Mouse (Mus musculus): ENCODE measurements around the gene Rad51c. TPM values are rescaled to one million over a fixed set of nuclear protein-coding genes. Genes with fewer than 3 reads are reported as not detected.
A peak's percentile ranks its signal among the peaks of the same experiment; 100 is the strongest.

The Rad51c gene
- polyA plus RNA-seq, 1 experiment from 2014 or later = 5.0 TPM

DNA sequence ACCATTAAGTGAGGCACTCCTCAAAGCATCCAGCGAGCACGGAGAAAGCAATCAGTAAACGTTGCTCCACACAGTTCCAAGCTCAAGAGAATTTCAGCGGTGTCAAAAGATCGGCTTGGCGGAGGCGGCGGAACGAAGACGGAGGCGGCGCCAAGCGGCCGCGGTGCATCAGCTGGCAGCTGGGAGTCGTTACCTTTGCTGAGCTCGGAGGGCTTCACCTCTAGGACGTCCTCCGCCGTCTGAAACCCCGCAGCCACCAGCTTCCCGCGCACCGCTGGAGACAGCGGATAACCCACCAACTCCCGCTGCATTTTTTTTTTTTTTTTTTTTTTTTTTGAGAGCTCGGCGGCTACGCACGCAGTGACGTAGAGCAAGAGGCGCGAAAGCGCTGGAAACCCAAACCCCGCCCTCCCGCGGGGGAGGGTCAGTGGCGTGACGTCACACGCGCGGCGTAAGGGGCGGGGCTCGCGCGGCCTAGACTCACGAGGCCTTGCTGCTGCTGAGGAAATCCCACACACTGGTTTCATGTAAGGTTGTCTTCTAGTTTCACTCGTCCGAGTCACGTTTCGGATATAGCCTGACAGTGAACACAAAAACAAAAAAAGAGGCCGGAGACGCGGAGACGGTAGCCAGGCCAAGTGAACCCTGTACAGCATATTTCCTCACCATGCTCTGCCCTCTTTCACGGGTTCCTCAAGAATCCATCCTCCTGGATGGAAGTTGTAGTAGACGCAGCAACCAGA is 472 bp downstream of the Rad51c start:
- H3K36me3 ChIP-seq = no peaks in the 10 kb centered on the region

DNA sequence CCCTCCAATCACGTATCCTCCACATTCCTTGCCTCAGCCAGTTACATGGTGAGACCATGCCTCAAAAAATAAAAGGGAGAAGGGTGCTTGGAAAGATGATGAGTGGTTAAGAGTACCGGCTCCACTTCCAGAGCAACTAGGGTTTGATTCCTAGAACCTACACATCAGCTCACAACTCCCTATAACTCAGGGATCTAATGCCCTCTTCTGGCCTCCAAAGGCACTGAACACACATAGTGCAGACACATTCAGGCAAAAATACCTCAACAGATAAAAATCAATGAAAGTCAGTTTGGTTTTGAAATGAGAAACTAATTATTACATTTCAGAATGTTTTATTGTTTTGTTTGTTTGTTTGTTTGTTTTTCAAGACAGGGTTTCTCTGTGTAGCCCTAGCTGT is 6.4 kb downstream of the Rad51c start:
- 80% methylated on average over 2 of the region's 2 CpGs for WGBS (ENCODE audit: insufficient replicate concordance)
- no peaks in the 10 kb centered on the region for H3K36me3 ChIP-seq
- H3K9ac ChIP-seq = no peak overlapping the region
- no peak overlapping the region for H3K4me2 ChIP-seq
- no peaks in the 10 kb centered on the region for H3K9me3 ChIP-seq (replicated peaks)
- H3K4me3 ChIP-seq = no peak overlapping the region
- no peak for ATAC-seq
- no peaks in the 10 kb centered on the region for H3K27me3 ChIP-seq (replicated peaks)
- no peak overlapping the region for H3K27ac ChIP-seq
- H3K4me1 ChIP-seq = peaks cover 4% of the 10 kb centered on the region

More for the DNA sequence above, 472 bp downstream of the Rad51c start:
- H3K27me3 ChIP-seq (replicated peaks) = no peaks in the 10 kb centered on the region
- H3K4me3 ChIP-seq = peak overlapping the region; percentile 66
- peaks cover 15% of the 10 kb centered on the region for H3K4me1 ChIP-seq
- WGBS (ENCODE audit: insufficient replicate concordance) = 3% methylated on average over 57 of the region's 58 CpGs
- no peaks in the 10 kb centered on the region for H3K9me3 ChIP-seq (replicated peaks)
- peak overlapping the region; percentile 89 for H3K4me2 ChIP-seq
- H3K9ac ChIP-seq = peak overlapping the region; percentile 73
- H3K27ac ChIP-seq = peak overlapping the region; percentile 90
- ATAC-seq = peak; percentile 91

DNA sequence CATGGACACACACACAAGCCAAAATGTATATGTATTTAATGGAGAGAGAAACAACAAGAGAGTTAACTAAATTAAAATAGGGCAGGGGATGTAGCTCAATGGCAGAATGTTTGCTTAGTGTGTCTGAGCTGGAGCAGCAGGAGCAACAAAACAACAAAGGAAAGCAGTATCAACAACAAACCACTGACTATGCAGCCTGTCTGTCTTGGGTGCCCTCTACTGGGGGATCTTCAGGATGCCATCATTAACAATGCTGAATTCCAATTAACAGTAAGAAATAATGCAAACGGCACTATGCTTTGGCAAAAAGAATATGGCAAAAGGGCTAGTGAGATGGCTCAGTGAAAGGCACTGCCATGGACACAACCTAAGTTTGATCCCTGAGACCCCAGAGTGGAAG is 10.9 kb downstream of the Rad51c start:
- Histone ChIP-seq H3K36me3 (0 out of 2 replicates have a peak, but pooled peaks cover 2% of the 10 kb centered on the region), H3K4me3 (no peak overlapping the region), H3K27me3 (replicated peaks) (no peaks in the 10 kb centered on the region), H3K4me1 (no peaks in the 10 kb centered on the region), H3K4me2 (no peak overlapping the region), H3K9me3 (replicated peaks) (no peaks in the 10 kb centered on the region), H3K9ac (no peak overlapping the region), H3K27ac (peak overlapping the region; percentile 40; the same call in 1 of the 2 replicates)
- 59% methylated on average over 1 of the region's 1 CpGs for WGBS (ENCODE audit: insufficient replicate concordance)
- ATAC-seq = no peak

DNA sequence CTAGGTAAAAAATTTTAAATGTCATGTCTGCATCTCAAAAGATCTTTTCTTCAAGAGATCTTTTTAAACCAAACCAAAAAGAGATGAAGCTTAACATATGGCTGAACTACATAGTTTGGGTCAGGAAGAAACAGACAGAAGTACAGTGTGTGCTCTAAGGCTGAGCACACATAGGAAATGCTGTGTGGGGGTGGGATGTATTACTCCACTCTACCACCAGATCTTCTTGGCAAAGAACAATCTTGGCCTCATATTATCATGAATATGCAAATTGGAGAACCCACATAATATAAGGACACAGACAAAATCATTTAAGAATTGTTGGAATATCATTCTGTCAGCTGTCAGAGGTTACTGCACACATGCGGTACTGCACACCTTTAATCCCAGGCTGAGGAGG is 19.1 kb downstream of the Rad51c start:
- Histone ChIP-seq H3K27me3 (replicated peaks) (no peaks in the 10 kb centered on the region), H3K27ac (no peak overlapping the region), H3K4me2 (no peak overlapping the region), H3K9ac (no peak overlapping the region), H3K36me3 (no peaks in the 10 kb centered on the region), H3K4me1 (no peaks in the 10 kb centered on the region), H3K9me3 (replicated peaks) (no peaks in the 10 kb centered on the region), H3K4me3 (no peak overlapping the region)
- no peak for ATAC-seq
- 95% methylated on average over 1 of the region's 1 CpGs for WGBS (ENCODE audit: insufficient replicate concordance)

DNA sequence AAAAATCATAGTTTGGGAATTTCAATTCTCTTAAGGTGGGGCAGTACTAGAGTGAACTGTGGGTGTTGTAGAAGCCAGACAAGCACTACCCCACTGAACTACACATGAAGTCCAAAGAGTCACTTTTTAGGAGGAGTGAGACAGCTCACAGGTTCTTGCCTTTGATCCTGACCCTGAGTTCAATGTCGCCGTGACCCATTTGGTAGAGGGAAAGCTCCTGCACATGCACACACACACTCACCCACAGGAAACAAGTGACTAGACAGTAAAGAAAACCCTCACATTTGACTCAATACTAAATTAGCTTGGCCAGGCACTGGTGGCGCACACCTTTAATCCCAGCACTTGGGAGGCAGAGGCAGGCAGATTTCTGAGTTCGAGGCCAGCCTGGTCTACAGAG is 20.2 kb downstream of the Rad51c start:
- Histone ChIP-seq H3K9ac (no peak overlapping the region), H3K4me3 (no peak overlapping the region), H3K27me3 (replicated peaks) (no peaks in the 10 kb centered on the region), H3K4me2 (no peak overlapping the region), H3K27ac (no peak overlapping the region), H3K9me3 (replicated peaks) (no peaks in the 10 kb centered on the region), H3K4me1 (no peaks in the 10 kb centered on the region), H3K36me3 (no peaks in the 10 kb centered on the region)
- no peak for ATAC-seq
- WGBS (ENCODE audit: insufficient replicate concordance) = 87% methylated on average over 4 of the region's 4 CpGs

DNA sequence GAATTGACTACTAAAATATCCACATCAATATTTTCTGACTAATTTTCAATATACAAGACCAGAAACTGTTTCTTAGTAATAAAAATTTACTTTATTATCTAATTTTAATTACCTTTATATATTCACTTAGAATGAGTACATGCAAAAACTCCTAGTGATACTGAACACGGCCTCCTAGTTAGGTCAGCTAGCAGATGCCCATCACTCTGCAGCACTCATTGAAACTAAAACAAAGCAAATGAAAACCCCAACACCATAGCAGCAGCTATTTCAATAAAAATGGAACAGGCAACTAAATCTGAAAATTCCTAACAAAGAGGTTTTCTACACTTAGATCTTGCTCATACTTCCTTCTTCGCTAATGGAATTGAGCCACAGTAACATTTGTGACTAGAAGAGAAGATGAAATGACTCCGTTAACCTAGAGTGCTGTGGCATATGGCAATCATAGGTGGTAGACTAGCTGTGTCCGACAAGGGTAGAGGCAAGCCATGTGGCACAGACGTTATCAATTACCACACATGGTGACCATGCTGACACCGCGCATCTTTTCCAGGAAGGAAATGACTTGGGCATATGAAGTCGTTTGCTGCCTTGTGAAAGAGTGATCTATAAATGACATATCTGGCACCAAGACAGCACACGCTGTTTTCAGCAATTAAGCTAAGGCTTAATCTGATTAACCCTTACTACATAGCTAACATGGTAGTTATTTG is 36.7 kb downstream of the Rad51c start:
- H3K4me1 ChIP-seq = peaks cover 34% of the 10 kb centered on the region
- 0 out of 2 replicates have a peak, but pooled peaks cover 4% of the 10 kb centered on the region for H3K9me3 ChIP-seq (replicated peaks)
- no peaks in the 10 kb centered on the region for H3K36me3 ChIP-seq
- H3K9ac ChIP-seq = peak overlapping the region; percentile 53; the same call in 1 of the 2 replicates
- H3K4me2 ChIP-seq = peak overlapping the region; percentile 47
- 0 out of 2 replicates have a peak, but pooled peaks cover 5% of the 10 kb centered on the region for H3K27me3 ChIP-seq (replicated peaks)
- no peak overlapping the region for H3K4me3 ChIP-seq
- WGBS (ENCODE audit: insufficient replicate concordance) = 28% methylated on average over 9 of the region's 9 CpGs
- peak overlapping the region; percentile 94 for H3K27ac ChIP-seq
- peak; percentile 99 for ATAC-seq

DNA sequence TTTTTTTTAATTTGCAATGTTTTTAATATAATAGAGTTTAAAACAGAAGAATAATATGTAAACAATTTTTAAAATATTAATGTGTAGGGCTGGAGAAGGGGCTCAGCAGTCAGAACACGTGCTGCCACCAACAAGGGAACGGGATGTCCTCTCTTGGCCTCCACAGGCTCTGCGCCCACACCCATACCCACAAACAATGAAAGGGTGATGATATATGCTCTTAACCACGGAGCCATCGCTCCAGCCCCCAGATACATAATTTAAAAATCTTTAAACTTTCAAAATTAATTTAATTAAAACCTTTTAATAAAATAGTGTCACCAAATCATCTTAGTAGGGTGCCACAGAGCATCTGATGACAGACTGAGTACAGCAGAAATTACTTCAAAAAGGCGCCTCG is 37.7 kb downstream of the Rad51c start:
- no peaks in the 10 kb centered on the region for H3K36me3 ChIP-seq
- no peak overlapping the region for H3K4me3 ChIP-seq
- H3K27me3 ChIP-seq (replicated peaks) = 0 out of 2 replicates have a peak, but pooled peaks cover 5% of the 10 kb centered on the region
- H3K9ac ChIP-seq = peak overlapping the region; percentile 17; the same call in 1 of the 2 replicates
- H3K9me3 ChIP-seq (replicated peaks) = 0 out of 2 replicates have a peak, but pooled peaks cover 4% of the 10 kb centered on the region
- ATAC-seq = no peak
- WGBS (ENCODE audit: insufficient replicate concordance) = 51% methylated on average over 7 of the region's 7 CpGs
- no peak overlapping the region for H3K4me2 ChIP-seq
- H3K27ac ChIP-seq = peak overlapping the region; percentile 94; the same call in 1 of the 2 replicates
- H3K4me1 ChIP-seq = peaks cover 34% of the 10 kb centered on the region

DNA sequence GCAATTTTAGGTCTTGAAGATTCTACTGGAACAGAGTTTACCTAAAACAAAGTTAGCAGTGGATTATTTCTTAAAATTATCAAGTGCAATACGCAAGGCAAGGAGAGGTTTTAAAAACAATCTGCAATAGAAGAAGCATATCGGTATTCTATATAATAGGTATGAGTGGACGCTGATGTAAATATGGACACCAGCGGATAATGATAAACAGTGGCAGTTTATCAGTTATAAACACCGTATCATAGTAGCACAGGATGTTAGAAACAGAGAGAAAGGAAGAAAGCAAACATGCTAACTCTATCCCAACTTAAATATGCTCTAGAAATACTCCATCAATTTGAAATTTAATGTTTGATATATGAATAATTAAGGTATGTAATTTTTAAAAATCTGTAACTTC is 39.6 kb downstream of the Rad51c start:
- Histone ChIP-seq H3K27me3 (replicated peaks) (peaks cover 12% of the 10 kb centered on the region), H3K4me1 (peaks cover 34% of the 10 kb centered on the region), H3K27ac (no peak overlapping the region), H3K4me3 (no peak overlapping the region), H3K9me3 (replicated peaks) (0 out of 2 replicates have a peak, but pooled peaks cover 4% of the 10 kb centered on the region), H3K4me2 (no peak overlapping the region), H3K36me3 (no peaks in the 10 kb centered on the region), H3K9ac (no peak overlapping the region)
- ATAC-seq = no peak
- 58% methylated on average over 5 of the region's 5 CpGs for WGBS (ENCODE audit: insufficient replicate concordance)

DNA sequence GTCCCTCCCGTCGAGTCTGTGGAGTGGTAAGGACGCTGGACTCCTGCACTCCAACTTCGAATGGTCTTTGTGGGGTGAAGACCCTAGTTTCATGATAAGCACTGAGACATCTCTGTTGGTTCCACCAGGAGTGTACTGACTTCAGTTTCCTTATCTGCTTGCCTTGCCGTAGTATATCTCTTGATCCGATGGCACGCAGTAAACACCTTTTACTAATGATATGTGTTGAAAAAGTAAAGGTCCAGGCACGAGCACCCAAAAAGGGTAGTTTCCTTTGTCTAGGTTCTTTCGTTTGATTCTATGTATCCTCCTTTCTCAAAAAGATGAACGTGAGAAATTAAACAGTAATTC is 45.5 kb downstream of the Rad51c start:
- peak overlapping the region; percentile 87 for H3K9ac ChIP-seq
- 0 out of 2 replicates have a peak, but pooled peaks cover 4% of the 10 kb centered on the region for H3K9me3 ChIP-seq (replicated peaks)
- peaks cover 22% of the 10 kb centered on the region for H3K4me1 ChIP-seq
- H3K36me3 ChIP-seq = no peaks in the 10 kb centered on the region
- 0 out of 2 replicates have a peak overlapping the region, but pooled peaks have one; percentile 75 for H3K27ac ChIP-seq
- ATAC-seq = 0 out of 2 replicates have a peak, but pooled peaks have one; percentile 4
- peak overlapping the region; percentile 98 for H3K4me2 ChIP-seq
- peak overlapping the region; percentile 84 for H3K4me3 ChIP-seq
- peaks cover 55% of the 10 kb centered on the region for H3K27me3 ChIP-seq (replicated peaks)
- WGBS (ENCODE audit: insufficient replicate concordance) = 8% methylated on average over 10 of the region's 10 CpGs

DNA sequence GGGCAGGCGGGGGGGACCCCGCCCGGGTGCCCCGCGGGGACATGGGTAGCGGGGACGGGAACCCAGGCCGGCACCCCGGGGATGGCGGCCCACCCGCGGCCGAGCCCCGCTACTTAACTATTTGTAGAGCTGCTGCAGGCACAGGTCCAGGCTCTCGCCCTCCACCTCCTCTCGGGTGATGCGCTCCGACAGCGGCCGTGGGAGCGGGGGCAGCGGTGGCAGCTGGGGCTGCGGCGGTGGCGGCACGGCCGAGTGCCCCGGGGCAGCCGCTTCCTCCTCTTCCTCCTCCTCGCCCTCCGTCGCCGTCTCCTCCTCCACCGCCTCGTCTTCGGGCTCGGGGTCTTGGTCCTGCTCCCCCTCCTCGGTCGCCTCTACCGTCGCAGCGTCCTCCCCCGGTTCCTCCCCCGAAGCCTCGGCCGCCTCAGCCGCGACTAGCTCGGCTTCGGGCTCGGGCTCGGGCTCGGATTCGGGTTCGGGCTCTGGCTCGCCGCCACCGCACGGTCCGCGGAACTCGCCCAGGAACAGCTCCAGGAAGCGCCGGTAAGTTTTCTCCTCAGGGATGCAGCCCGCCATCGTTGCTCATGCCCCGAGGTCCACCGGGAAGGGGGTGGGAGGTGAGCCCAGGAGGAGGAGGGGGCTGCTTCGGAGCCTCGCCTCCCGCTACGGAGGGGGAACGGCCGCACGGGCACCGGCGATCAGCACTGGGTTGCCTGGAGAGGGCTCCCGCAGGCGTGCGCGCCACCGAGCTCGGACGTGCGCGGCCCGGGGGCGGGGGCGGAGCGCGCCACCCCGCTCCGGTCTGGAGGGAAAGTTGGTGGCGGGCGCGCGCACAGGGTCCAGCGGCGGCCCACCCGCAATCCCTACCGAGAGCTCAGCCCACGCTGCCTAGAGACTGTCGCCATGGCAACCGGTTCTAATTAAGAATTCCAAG is 46.2 kb downstream of the Rad51c start, which contains the start of gene Ppm1e:
Gene Ppm1e (minus strand): TSS at position 693 of the 931 bp plus-strand sequence.
- Histone ChIP-seq H3K9me3 (replicated peaks) (0 out of 2 replicates have a peak, but pooled peaks cover 4% of the 10 kb centered on the region), H3K4me1 (peaks cover 22% of the 10 kb centered on the region), H3K27ac (peak within 1 kb of the TSS; percentile 75), H3K27me3 (replicated peaks) (peaks cover 55% of the 10 kb centered on the region), H3K4me3 (peak within 1 kb of the TSS; percentile 84), H3K36me3 (no peaks in the 10 kb centered on the region), H3K4me2 (peak within 1 kb of the TSS; percentile 98), H3K9ac (peak within 1 kb of the TSS; percentile 87)
- ATAC-seq = peak; percentile 93
- whole genome bisulfite sequencing (ENCODE audit: insufficient replicate concordance) = under 1% methylated on average over 90 of the region's 104 CpGs
